Mouse (Mus musculus) A20 (cell line): ENCODE results near the gene Med13l.

ENCODE experiments used
- DNase-seq: peaks from one replicate; pipeline ENCODE4 v3.0.0-alpha.2; 2011; ENCODE audit warnings: low read depth, low spot score

The Med13l gene

GRCm38 (mm10) chr5:118655025-118655424 is 94.5 kb downstream of the Med13l start:
- DNase-seq: peak; percentile 29

GRCm38 (mm10) chr5:118655428-118655827 is 94.9 kb downstream of the Med13l start:
- DNase-seq: no peak

GRCm38 (mm10) chr5:118655966-118656365 is 95.5 kb downstream of the Med13l start:
- DNase-seq: no peak

GRCm38 (mm10) chr5:118658256-118658837 is 97.9 kb downstream of the Med13l start:
- no peak for DNase-seq

- DNase-seq: no peak
These were observed 99.2 kb downstream of the Med13l start for GRCm38 (mm10) chr5:118659713-118660112.

- DNase-seq: no peak
These were observed 101.3 kb downstream of the Med13l start for GRCm38 (mm10) chr5:118661751-118662150.

GRCm38 (mm10) chr5:118663999-118664398 is 103.5 kb downstream of the Med13l start:
- DNase-seq: peak; percentile 63

- no peak for DNase-seq
These were observed 104.5 kb downstream of the Med13l start for GRCm38 (mm10) chr5:118665023-118665422.

- DNase-seq: peak; percentile 48
These were observed 106.1 kb downstream of the Med13l start for GRCm38 (mm10) chr5:118666437-118667207.

GRCm38 (mm10) chr5:118667863-118668262 is 107.4 kb downstream of the Med13l start:
- DNase-seq: no peak

- no peak for DNase-seq
These were observed 108.5 kb downstream of the Med13l start for GRCm38 (mm10) chr5:118668931-118669330.

GRCm38 (mm10) chr5:118672111-118672510 is 111.6 kb downstream of the Med13l start:
- no peak for DNase-seq

GRCm38 (mm10) chr5:118673859-118674258 is 113.4 kb downstream of the Med13l start:
- no peak for DNase-seq

GRCm38 (mm10) chr5:118674321-118674720 is 113.8 kb downstream of the Med13l start:
- DNase-seq: peak; percentile 34

GRCm38 (mm10) chr5:118675697-118676096 is 115.2 kb downstream of the Med13l start:
- DNase-seq: no peak

GRCm38 (mm10) chr5:118676151-118676918 is 115.9 kb downstream of the Med13l start:
- no peak for DNase-seq

GRCm38 (mm10) chr5:118679283-118679835 is 118.9 kb downstream of the Med13l start:
- DNase-seq: no peak

GRCm38 (mm10) chr5:118680853-118681252 is 120.4 kb downstream of the Med13l start:
- DNase-seq: no peak

- DNase-seq: peak; percentile 84
These were observed 121.5 kb downstream of the Med13l start for GRCm38 (mm10) chr5:118682007-118682406.

- DNase-seq: no peak
These were observed 124.7 kb downstream of the Med13l start for GRCm38 (mm10) chr5:118685145-118685544.

GRCm38 (mm10) chr5:118686021-118686420 is 125.5 kb downstream of the Med13l start:
- DNase-seq: no peak
